Mouse (Mus musculus) adrenal gland, adult 2 months (tissue): ENCODE results near the gene Tmem132b. TPM values are rescaled to one million over a fixed set of nuclear protein-coding genes. Genes with fewer than 3 reads are reported as not detected.

Experiments
- DNase-seq: peaks from one replicate; pipeline ENCODE4 v3.0.0; 2021
- polyA plus RNA-seq: library from polyadenylated mRNA; depleted of rRNA; stranded (reverse); fragments of >200 nt; gene quantifications from 2 replicates; pipeline ENCODE4 v1.2.3, GENCODE M21; 2012
- total RNA-seq, 2 experiments: library from RNA; stranded (reverse); gene quantifications; 2 replicates each; pipeline ENCODE4 v1.2.3; 2021

The Tmem132b gene
- total and polyA plus RNA-seq, 3 experiments = 0.26 to 1.7 (median 1.5) TPM

- no peak for DNase-seq
These were observed 144.0 kb downstream of the Tmem132b start for GRCm38 (mm10) chr5:125675623-125676022.

DNA sequence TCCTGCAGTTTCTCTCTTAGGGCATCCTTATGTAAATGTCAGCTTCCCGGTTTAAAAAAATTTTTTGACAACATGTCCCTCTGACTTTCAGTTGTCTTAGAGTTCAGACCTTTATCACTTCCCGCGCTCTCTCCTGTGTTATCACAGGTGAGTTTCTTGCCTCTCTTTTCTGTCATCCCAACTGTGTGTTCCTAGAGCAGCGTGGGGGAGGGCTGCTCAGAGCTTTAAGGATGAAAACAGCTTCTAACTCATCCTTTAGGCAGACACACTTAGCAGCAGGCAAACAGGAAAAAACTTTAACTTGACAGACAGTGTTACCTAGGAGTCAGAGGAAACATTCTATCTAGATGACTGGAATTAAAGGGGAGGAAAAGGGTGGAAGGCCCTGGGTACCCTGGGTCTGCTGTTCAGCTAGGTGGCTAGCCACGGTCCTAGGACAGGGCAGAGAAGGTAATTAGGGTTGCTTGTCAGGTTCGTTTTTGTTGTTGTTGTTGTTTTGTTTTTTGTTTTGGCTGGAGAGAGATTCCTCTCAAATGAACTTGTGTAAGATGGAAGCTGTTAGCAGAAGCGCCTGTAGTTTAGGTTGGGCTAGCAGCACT is 144.6 kb downstream of the Tmem132b start:
- DNase-seq = no peak

DNA sequence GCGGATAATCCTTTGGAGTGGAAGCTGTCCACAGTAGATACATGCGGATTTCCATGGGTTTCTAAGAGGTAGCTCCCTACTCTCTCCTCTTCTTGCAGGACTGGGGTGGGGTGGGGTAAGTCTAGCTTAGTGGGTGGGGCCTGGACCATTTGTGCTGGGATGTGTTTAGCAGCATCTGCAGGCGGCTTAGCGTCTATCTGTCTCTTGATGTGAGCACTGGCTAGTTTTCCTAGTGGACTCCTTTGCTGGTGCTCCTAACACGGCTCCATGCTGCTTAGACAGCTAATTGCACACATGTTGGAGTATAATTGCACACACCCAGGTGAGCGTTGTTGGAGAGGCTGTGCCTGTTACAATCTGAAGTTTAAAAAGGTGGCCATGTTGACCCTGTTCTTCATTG is 149.3 kb downstream of the Tmem132b start:
- DNase-seq = no peak

DNA sequence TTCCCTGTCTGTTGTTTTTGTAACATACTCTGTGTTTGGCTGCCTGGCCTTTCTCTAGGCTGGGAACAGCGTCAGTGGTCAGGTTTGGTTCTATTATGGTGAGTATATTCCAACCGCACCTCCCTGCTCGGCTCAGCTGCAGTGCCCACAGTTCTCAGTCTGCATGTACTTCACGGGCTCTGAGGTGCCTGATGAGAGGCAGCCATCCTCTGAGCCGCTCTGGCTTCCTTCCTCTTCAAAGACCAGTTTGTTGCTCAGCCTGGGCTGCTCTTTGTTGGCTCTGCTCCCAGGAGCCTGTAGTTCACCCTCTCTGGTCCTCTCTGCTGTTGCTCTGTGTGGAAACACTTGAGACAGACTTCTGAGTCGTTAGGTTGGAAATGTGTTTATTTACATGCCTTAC is 151.9 kb downstream of the Tmem132b start:
- no peak for DNase-seq

GRCm38 (mm10) chr5:125685681-125686331 is 154.2 kb downstream of the Tmem132b start:
- no peak for DNase-seq

GRCm38 (mm10) chr5:125692538-125692937 is 161.0 kb downstream of the Tmem132b start:
- no peak for DNase-seq

DNA sequence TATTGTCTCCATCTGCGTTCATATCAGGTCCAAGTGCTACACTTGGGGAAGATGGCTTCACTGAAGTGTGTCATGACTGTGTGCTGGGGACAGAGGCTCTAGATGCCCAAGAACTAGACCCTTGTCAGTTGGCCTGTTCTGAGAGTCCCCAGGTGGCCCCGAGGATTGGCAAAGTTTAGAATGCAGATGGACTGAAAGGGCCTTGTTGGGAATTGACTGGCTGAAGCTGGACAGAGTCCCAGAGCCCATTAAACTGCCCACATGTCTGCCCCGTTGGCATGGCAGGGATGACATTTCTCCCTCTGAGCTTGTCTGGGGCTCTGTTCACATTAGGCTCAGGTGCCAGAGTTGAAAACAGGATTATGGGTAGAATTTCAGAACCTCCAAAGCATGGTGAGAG is 167.8 kb downstream of the Tmem132b start:
- DNase-seq = no peak

DNA sequence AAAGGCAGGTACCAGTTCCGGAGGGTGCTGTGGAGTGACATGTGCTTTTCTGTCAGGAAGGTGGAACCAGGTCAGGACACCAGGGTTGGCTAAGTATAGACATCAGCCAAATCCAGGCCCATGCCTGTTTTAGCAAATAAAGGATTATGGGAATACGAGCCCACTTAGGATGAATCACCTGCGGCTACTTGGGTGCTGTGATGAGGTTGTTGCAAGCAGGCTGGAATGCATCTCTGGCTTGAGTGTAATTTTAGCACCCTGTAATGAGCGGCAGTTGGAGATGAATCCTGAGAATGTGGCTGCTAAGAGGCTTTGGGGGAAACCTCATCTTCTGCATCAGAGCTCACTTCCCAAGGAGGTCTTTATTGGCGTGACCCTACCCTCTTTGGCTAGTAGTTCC is 168.7 kb downstream of the Tmem132b start:
- DNase-seq = no peak

GRCm38 (mm10) chr5:125705379-125705778 is 173.8 kb downstream of the Tmem132b start:
- DNase-seq = peak; percentile 6

GRCm38 (mm10) chr5:125709160-125709559 is 177.6 kb downstream of the Tmem132b start:
- DNase-seq = peak; percentile 54

DNA sequence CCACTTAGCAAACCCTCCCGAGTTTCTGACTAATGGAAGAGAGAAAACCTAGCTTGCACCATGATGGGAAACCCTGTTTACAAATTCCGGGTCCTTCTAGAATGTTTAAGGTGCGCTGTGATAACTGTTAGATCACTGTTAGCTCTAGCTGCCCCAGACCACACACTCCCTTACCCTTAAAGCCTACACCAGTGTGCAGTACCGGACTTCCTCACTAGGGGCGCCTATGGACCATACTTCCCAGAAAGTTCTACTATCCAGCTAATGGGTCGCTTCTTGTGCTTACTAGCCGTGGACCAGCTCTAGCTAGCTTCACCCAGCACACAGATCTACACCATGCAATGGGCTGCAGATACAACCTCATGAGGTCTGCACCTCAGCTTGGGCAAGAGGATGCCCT is 195.2 kb downstream of the Tmem132b start:
- no peak for DNase-seq

DNA sequence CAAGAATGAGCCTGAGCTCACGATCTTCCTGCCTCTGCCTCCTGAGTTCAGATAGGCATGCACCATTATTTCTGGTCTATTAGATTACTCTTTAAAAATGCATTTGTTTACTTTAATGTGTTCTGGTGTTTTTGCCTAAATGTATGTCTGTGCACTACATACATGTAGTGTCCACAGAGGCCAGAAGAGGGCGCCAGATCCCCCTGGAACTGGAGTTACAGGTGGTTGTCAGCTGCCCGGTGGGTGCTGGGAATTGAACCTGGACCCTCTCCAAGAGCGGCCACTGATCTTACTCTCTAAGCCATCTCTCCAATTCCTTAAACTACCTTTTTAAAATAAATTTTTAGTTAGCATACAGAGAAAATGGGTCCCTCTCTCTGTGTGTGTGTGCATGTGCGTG is 195.9 kb downstream of the Tmem132b start:
- no peak for DNase-seq

DNA sequence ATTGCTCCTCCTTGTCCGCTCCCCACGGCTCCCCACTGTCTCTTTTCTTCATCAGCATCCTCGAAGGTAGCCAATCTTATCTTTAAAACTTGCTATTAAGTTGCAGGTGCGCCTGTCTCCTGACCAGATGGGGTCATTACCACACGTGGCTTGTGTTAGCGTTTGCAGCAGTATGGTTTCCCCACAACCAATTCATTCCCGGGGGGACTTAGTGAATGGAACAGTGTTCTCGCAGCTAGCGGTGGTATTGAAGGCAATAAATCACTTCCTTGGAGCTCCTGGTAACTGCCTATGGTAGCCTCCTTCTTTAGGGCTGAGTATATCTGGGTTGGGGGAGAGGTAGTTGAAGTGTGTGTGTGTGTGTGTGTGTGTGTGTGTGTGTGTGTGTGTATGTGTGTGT is 196.4 kb downstream of the Tmem132b start:
- DNase-seq = no peak

- no peak for DNase-seq
These were observed 196.9 kb downstream of the Tmem132b start for GRCm38 (mm10) chr5:125728521-125728920.

DNA sequence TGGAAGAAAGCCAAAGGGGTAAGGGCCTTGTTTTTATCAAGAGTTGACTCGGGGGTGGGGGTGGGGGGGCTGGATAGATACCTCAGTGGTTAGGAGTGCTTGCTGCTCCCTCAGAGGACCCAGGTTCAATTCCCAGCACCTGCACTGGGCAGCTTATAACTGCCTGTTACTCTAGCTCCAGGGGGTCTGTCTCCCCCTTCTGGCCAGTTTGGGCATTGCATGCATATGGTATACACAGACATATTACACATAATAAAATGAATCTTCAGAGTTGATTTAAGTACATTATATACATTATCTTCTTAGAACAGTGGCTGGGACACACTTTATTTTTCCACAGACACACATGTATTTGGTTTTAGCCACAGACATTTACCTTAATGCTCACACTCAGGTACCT is 202.2 kb downstream of the Tmem132b start:
- no peak for DNase-seq

DNA sequence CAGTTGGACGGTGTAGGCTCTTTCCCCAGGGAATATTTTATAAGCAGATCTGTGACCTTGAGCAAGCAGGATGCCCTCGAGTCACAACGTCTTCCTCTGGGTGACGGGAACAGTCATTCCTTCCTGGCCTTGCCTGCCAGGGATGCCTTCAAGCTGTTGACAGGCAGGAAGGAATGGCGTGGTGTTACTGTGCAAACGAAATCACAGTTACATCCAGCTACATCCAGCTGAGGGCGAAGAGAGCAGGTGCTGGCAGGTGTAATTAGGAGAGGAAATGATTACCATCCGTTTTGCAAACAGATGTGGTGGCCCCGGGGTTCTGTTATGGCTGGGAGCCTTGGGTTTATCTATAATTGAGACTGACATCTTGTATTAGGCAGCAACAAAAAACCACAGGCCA is 205.5 kb downstream of the Tmem132b start:
- DNase-seq = no peak

- DNase-seq = no peak
These were observed 211.9 kb downstream of the Tmem132b start for GRCm38 (mm10) chr5:125743503-125743902.

- no peak for DNase-seq
These were observed 214.2 kb downstream of the Tmem132b start for GRCm38 (mm10) chr5:125745727-125746126.

GRCm38 (mm10) chr5:125751481-125751880 is 219.9 kb downstream of the Tmem132b start:
- no peak for DNase-seq

GRCm38 (mm10) chr5:125752546-125752945 is 221.0 kb downstream of the Tmem132b start:
- DNase-seq = no peak

GRCm38 (mm10) chr5:125756987-125757530 is 225.5 kb downstream of the Tmem132b start:
- DNase-seq = no peak

- no peak for DNase-seq
These were observed 226.9 kb downstream of the Tmem132b start for GRCm38 (mm10) chr5:125758506-125758905.

DNA sequence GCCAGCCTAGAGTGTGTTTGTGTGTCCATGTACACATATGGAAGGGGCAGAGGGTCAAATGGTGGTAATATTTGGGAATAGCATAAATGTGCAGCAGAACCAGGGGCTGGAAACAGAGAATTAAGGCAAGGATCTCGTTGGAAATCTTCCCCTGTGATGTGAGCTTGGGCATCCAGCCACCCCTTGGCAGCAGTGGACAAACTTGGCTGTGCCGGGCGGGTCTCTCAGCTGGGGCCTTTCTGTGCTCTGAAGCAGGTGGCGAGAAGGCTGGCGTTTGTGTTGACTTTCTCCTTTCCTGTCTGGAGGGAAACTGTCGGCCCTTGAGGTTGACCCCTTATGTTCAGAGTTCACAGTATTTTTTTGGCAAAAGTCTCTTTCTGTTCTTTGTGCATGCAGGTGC is 235.4 kb downstream of the Tmem132b start:
- no peak for DNase-seq

GRCm38 (mm10) chr5:125767950-125768349 is 236.4 kb downstream of the Tmem132b start:
- DNase-seq = no peak
